Mouse (Mus musculus) ES-E14 (cell line): ENCODE measurements around the gene Ank2.

Experiments used
- CHD2 ChIP-seq: IDR thresholded peaks from 2 replicates; pipeline ENCODE4 v1.6.1; 2014; ENCODE audit warnings: mild to moderate bottlenecking, low read depth, low read length, inconsistent platforms
- HCFC1 ChIP-seq: IDR thresholded peaks from 2 replicates; pipeline ENCODE4 v1.6.1; 2012; ENCODE audit warnings: low read length, inconsistent platforms, borderline replicate concordance; ENCODE audit not compliant: insufficient read depth
- MAFK ChIP-seq: IDR thresholded peaks from 2 replicates; pipeline ENCODE4 v1.6.1; 2014; ENCODE audit warnings: mild to moderate bottlenecking, low read depth, low read length, inconsistent platforms; ENCODE audit not compliant: insufficient read depth
- ZC3H11A ChIP-seq: IDR thresholded peaks from 2 replicates; pipeline ENCODE4 v1.6.1; 2012; ENCODE audit warnings: low read depth, mild to moderate bottlenecking, inconsistent platforms, low read length, borderline replicate concordance
- ZNF384 ChIP-seq: IDR thresholded peaks from 2 replicates; pipeline ENCODE4 v1.6.1; 2012; ENCODE audit warnings: low read depth, low read length, inconsistent platforms

GRCm38 (mm10) chr3:126878233-126878632 lies 620.9 kb downstream of the Ank2 start:
- TF ChIP-seq CHD2 (no peak), HCFC1 (no peak), MAFK (no peak), ZC3H11A (no peak), ZNF384 (no peak)
